Mouse (Mus musculus) E14TG2a.4 (cell line): Measurements from ENCODE around the gene Med14.

Source experiments
- CTCF ChIP-seq: conservative IDR thresholded peaks from 2 replicates; pipeline ENCODE4 v1.5.1; 2014; ENCODE audit warnings: low read length
- POU5F1 ChIP-seq: IDR thresholded peaks from 2 replicates; pipeline ENCODE4 v1.6.1; 2014; ENCODE audit warnings: low read length, borderline replicate concordance

DNA sequence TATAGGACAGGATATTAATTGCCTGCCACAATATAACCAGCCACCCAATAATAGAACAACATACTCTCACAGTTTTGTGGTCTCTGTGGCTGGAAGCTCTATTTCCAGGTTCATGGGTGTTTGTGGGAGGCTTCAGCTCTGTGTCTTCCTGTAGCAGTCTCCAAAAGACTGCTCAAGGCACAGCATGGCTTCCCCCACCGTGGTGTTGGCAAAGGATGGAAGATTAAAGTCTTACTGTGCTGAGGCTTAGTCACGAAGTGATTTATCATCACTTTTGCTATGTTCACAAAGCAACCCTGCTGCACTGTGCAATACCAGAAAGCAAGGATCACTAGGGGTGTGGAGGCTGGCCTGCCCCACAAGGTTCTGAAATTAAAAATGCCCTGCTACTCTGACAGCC is 108.0 kb downstream of the Med14 start:
- no peak for TF ChIP-seq CTCF
- no peak for TF ChIP-seq POU5F1
